In the genomic region with DNA sequence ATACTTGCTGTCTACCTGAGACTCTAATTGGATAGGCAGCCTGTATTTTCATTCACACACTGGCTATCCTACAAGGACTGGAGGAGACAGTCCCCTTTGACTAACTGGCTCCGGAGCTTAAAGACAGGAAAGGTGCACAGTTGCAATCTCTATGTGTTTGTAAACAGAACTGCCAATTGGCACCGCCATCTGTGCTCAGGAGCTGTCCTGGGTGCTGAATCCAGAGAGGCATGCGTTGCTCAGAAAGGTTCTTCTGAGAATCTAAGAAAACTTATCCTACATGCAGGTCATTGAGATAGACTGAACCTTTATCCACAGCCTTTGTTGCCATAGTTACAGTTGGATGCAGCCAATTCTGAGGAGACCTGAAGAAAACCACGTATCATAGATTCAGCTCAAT, we compare ENCODE assay signal across 11 mouse cellular contexts. TPM values are rescaled to one million over a fixed set of nuclear protein-coding genes. Genes with fewer than 3 reads are reported as not detected.
A peak's percentile ranks its signal among the peaks of the same experiment; 100 is the strongest.
DNase-seq lines count a peak whose midpoint lies in the region; ATAC-seq and TF ChIP-seq lines count a peak whose summit lies in the region.
"Had no signal": no experiment of that assay in that cellular context is flagged by ENCODE, and none has a peak within 500 bp of the region (broad histone marks: within the 10 kb centered on the region; RNA-seq: fewer than 3 reads in every experiment).

No protein-coding gene starts in this region.

- no peak overlapping the region for H3K9ac ChIP-seq in heart, postnatal 0 days (replicated peaks; ENCODE audit: low read depth, low read length)
- H3K9ac ChIP-seq in neural tube, embryonic 15.5 days (replicated peaks): no peak overlapping the region
- no peak overlapping the region for H3K9ac ChIP-seq in neural tube, embryonic 11.5 days (ENCODE audit: low read length)
- H3K9ac ChIP-seq: liver, embryonic 14.5 days had no signal

- WGBS in heart, postnatal 0 days: 32% methylated on average over 4 of the region's 4 CpGs
- WGBS in neural tube, embryonic 15.5 days: 45% methylated on average over 4 of the region's 4 CpGs
- 41% methylated on average over 4 of the region's 4 CpGs for WGBS in neural tube, embryonic 11.5 days

- H3K9me3 ChIP-seq in heart, postnatal 0 days (replicated peaks; ENCODE audit: control insufficient read depth, low read length): no peaks in the 10 kb centered on the region
- no peaks in the 10 kb centered on the region for H3K9me3 ChIP-seq in neural tube, embryonic 15.5 days (replicated peaks)
- H3K9me3 ChIP-seq in neural tube, embryonic 11.5 days (ENCODE audit: control insufficient read depth, low read length): no peaks in the 10 kb centered on the region

- no peak overlapping the region for H3K4me3 ChIP-seq in heart, postnatal 0 days (ENCODE audit: low read depth, low read length)
- no peak overlapping the region for H3K4me3 ChIP-seq in neural tube, embryonic 15.5 days (replicated peaks)
- H3K4me3 ChIP-seq in neural tube, embryonic 11.5 days (ENCODE audit: low read depth, low read length): no peak overlapping the region

- DNase-seq in heart, postnatal 0 days (ENCODE audit: low spot score): peak; percentile 59
- DNase-seq in heart, adult 9 months (ENCODE audit: low spot score in 2 of 2): no peak
- DNase-seq in neural tube, embryonic 10.5 days (ENCODE audit: extremely low spot score, low spot score): peak; percentile 51
- DNase-seq in embryo, embryonic 11.5 days (ENCODE audit: low read depth, low spot score): peak; percentile 53
- DNase-seq in neural tube, embryonic 11.5 days (ENCODE audit: low spot score): peak; percentile 53
- no peak for DNase-seq in layer of hippocampus, postnatal 36 days
- DNase-seq in frontal cortex, adult 2 months (ENCODE audit: extremely low spot score in 1 of 2, low spot score in 1 of 2): no peak
- DNase-seq: cerebellum, adult 2 months had no signal

- H3K27me3 ChIP-seq in heart, postnatal 0 days (ENCODE audit: control insufficient read depth, insufficient read depth, low read length): no peaks in the 10 kb centered on the region
- H3K27me3 ChIP-seq in neural tube, embryonic 15.5 days (replicated peaks): no peaks in the 10 kb centered on the region
- H3K27me3 ChIP-seq in neural tube, embryonic 11.5 days (ENCODE audit: control insufficient read depth, insufficient read depth, low read length): no peaks in the 10 kb centered on the region

- H3K4me2 ChIP-seq in heart, postnatal 0 days (ENCODE audit: low read depth, low read length): no peak overlapping the region
- no peak overlapping the region for H3K4me2 ChIP-seq in neural tube, embryonic 15.5 days
- no peak overlapping the region for H3K4me2 ChIP-seq in neural tube, embryonic 11.5 days (ENCODE audit: low read depth)
- H3K4me2 ChIP-seq: heart, embryonic 11.5 days had no signal

- H3K4me1 ChIP-seq in heart, postnatal 0 days (ENCODE audit: control insufficient read depth, insufficient read depth): no peaks in the 10 kb centered on the region
- H3K4me1 ChIP-seq in neural tube, embryonic 15.5 days: peaks cover 9% of the 10 kb centered on the region; the same call in 1 of the 2 replicates
- no peaks in the 10 kb centered on the region for H3K4me1 ChIP-seq in neural tube, embryonic 11.5 days (ENCODE audit: control insufficient read depth, insufficient read depth, low read length)

- ATAC-seq in heart, postnatal 0 days (ENCODE audit: insufficient read depth, low read depth): no peak
- ATAC-seq in neural tube, embryonic 15.5 days (ENCODE audit: low FRiP score): no peak
- ATAC-seq in neural tube, embryonic 11.5 days (ENCODE audit: insufficient read depth, low FRiP score, low TSS enrichment): no peak

- no peak for TF ChIP-seq CTCF in heart, postnatal 0 days (IDR thresholded peaks at IDR 0.05; ENCODE audit: low read depth)

- H3K27ac ChIP-seq in heart, postnatal 0 days (ENCODE audit: low read depth): no peak overlapping the region
- no peak overlapping the region for H3K27ac ChIP-seq in neural tube, embryonic 15.5 days (replicated peaks)
- H3K27ac ChIP-seq in neural tube, embryonic 11.5 days (ENCODE audit: low read depth, low read length): no peak overlapping the region
- H3K27ac ChIP-seq: liver, embryonic 14.5 days had no signal

- no peaks in the 10 kb centered on the region for H3K36me3 ChIP-seq in heart, postnatal 0 days (replicated peaks; ENCODE audit: control insufficient read depth, insufficient read depth, low read length)
- no peaks in the 10 kb centered on the region for H3K36me3 ChIP-seq in neural tube, embryonic 15.5 days
- H3K36me3 ChIP-seq in neural tube, embryonic 11.5 days (ENCODE audit: control insufficient read depth, insufficient read depth, low read length): no peaks in the 10 kb centered on the region

- no peak for TF ChIP-seq EP300 in heart, postnatal 0 days (IDR thresholded peaks at IDR 0.05; ENCODE audit: low read depth)

RNA-seq across cellular contexts. Expression of gene Nphp4, which starts 52.2 kb away (rescaled TPM):
- 1.5 and 5.0 TPM in 2 replicates for total RNA-seq in heart, postnatal 0 days (2014; rRNA removed; ENCODE audit: low replicate concordance)
- 0.46 and 0.51 TPM in 2 replicates for polyA plus RNA-seq in heart, postnatal 0 days (2015; fragmentation: Nextera tagmentation; extraction: Ambion mirVana)
- 4.9 and 5.4 TPM in 2 replicates for polyA plus RNA-seq in neural tube, embryonic 15.5 days (2015; fragmentation: Nextera tagmentation; extraction: Ambion mirVana)
- 4.6 and 5.0 TPM in 2 replicates for polyA plus RNA-seq in neural tube, embryonic 11.5 days (2014; fragmentation: Nextera tagmentation; extraction: Ambion mirVana)
- total RNA-seq in layer of hippocampus, postnatal 36 days (2021): 10 to 100 TPM; 26.6 to 30.1 TPM
- polyA plus RNA-seq in frontal cortex, adult 2 months (2012; rRNA removed): 13.6 and 13.8 TPM in 2 replicates

RNA-seq across cellular contexts. Expression of gene Kcnab2, which starts 53.3 kb away (rescaled TPM):
- total RNA-seq in heart, postnatal 0 days (2014; rRNA removed; ENCODE audit: low replicate concordance): 1.5 and 2.9 TPM in 2 replicates
- polyA plus RNA-seq in heart, postnatal 0 days (2015; fragmentation: Nextera tagmentation; extraction: Ambion mirVana): 0.69 and 1.1 TPM in 2 replicates
- 37.1 and 50.5 TPM in 2 replicates for polyA plus RNA-seq in neural tube, embryonic 15.5 days (2015; fragmentation: Nextera tagmentation; extraction: Ambion mirVana)
- 8.5 and 8.6 TPM in 2 replicates for polyA plus RNA-seq in neural tube, embryonic 11.5 days (2014; fragmentation: Nextera tagmentation; extraction: Ambion mirVana)
- 100 to 1,000 TPM; 725 to 726 TPM for total RNA-seq in layer of hippocampus, postnatal 36 days (2021)
- polyA plus RNA-seq in frontal cortex, adult 2 months (2012; rRNA removed): 192 and 194 TPM in 2 replicates

Comparison
In these comparisons a context has a peak if more than half of its experiments do, and no peak if none do; other contexts are left out.
1. DNase-seq: peak in heart, postnatal 0 days (single experiment), neural tube, embryonic 10.5 days (single experiment), embryo, embryonic 11.5 days (single experiment) and neural tube, embryonic 11.5 days (single experiment); none in heart, adult 9 months (0 of 2), layer of hippocampus, postnatal 36 days (0 of 2) and frontal cortex, adult 2 months (0 of 2).